Mouse (Mus musculus) liver, embryonic 16.5 days (tissue): Measurements from ENCODE around the gene Atraid. TPM values are rescaled to one million over a fixed set of nuclear protein-coding genes. Genes with fewer than 3 reads are reported as not detected.
"Not testable (repeated sequence)": the region's sequence is repeated elsewhere in the genome, so short reads cannot be mapped to it uniquely, and the experiment has no call there.

Experiments
- ATAC-seq: fragments of 200-750 bp; cut with Nextera tagmentation; 2 replicates; pipeline ENCODE4 v1.8.0; 2017; ENCODE audit warnings: low read depth, mild to moderate bottlenecking, moderate number of reproducible peaks, moderate library complexity
- H3K27ac ChIP-seq: fragments of 300-500 bp; sonication (generic); 2 replicates; pipeline ENCODE4 v1.5.1; 2014; ENCODE audit warnings: mild to moderate bottlenecking, low read length
- H3K27me3 ChIP-seq: fragments of 300-500 bp; sonication (generic); 2 replicates; pipeline ENCODE4 v1.6.1; 2014; ENCODE audit warnings: low read depth, low read length, mixed read lengths; ENCODE audit not compliant: control insufficient read depth, insufficient read depth
- H3K36me3 ChIP-seq: fragments of 300-500 bp; sonication (generic); 2 replicates; pipeline ENCODE4 v1.6.1; 2014; ENCODE audit warnings: mild to moderate bottlenecking; ENCODE audit not compliant: control insufficient read depth, insufficient read depth
- H3K4me1 ChIP-seq: fragments of 300-500 bp; sonication (generic); 2 replicates; pipeline ENCODE4 v1.6.1; 2014; ENCODE audit warnings: low read depth, low read length, mixed read lengths; ENCODE audit not compliant: control insufficient read depth
- H3K4me2 ChIP-seq: fragments of 300-500 bp; sonication (generic); 2 replicates; pipeline ENCODE4 v1.6.1; 2014; ENCODE audit warnings: low read depth, low read length, mixed read lengths
- H3K4me3 ChIP-seq: fragments of 300-500 bp; sonication (generic); 2 replicates; pipeline ENCODE4 v1.5.1; 2014; ENCODE audit warnings: low read depth, mild to moderate bottlenecking, low read length
- H3K9ac ChIP-seq: fragments of 300-500 bp; sonication (generic); 2 replicates; pipeline ENCODE4 v1.6.1; 2014; ENCODE audit warnings: low read depth, low read length
- H3K9me3 ChIP-seq: fragments of 300-500 bp; sonication (generic); replicated peaks from 2 replicates; pipeline ENCODE4 v1.6.1; 2016; ENCODE audit warnings: low read length; ENCODE audit not compliant: control insufficient read depth
- WGBS: fragments of 180-500 bp; shearing (Covaris S2); extraction: QIAGEN DNeasy Blood & Tissue Kit; methylation state at CpG from one replicate; pipeline ENCODE4 v1.1.7; 2014; ENCODE audit not compliant: insufficient replicate concordance; 5-methylcytosine and 5-hydroxymethylcytosine counted together
- polyA plus RNA-seq: library from polyadenylated mRNA; unstranded; fragments of >200 nt; fragmentation: Nextera tagmentation; extraction: Ambion mirVana; gene quantifications from 2 replicates; pipeline ENCODE4 v1.2.1, GENCODE M21; 2015

Gene Atraid
- 63.8 and 67.9 TPM in 2 replicates for polyA plus RNA-seq

- Histone ChIP-seq H3K4me3 (peak within 1 kb of the TSS; percentile 92), H3K27me3 (no peaks in the 10 kb centered on the region), H3K36me3 (no peaks in the 10 kb centered on the region), H3K9ac (peak within 1 kb of the TSS; percentile 92), H3K27ac (peak within 1 kb of the TSS; percentile 93), H3K9me3 (no peaks in the 10 kb centered on the region), H3K4me1 (peaks cover 15% of the 10 kb centered on the region), H3K4me2 (peak within 1 kb of the TSS; percentile 96)
- under 1% methylated on average over 73 of the region's 73 CpGs for WGBS
- ATAC-seq = peak; percentile 95
Measured at GRCm38 (mm10) chr5:31047848-31048762, at the start of gene Atraid. Gene Atraid (plus strand): TSS chr5:31048312.

GRCm38 (mm10) chr5:30999324-30999723 is 48.8 kb upstream of the Atraid start:
- Histone ChIP-seq H3K4me1 (no peaks in the 10 kb centered on the region), H3K4me3 (no peak overlapping the region), H3K27me3 (no peaks in the 10 kb centered on the region), H3K36me3 (no peaks in the 10 kb centered on the region), H3K27ac (no peak overlapping the region), H3K4me2 (no peak overlapping the region), H3K9ac (no peak overlapping the region), H3K9me3 (no peaks in the 10 kb centered on the region)
- no peak for ATAC-seq
- WGBS = 69% methylated on average over 5 of the region's 5 CpGs

GRCm38 (mm10) chr5:31000122-31000521 is 48.0 kb upstream of the Atraid start:
- H3K4me1 ChIP-seq = no peaks in the 10 kb centered on the region
- H3K9me3 ChIP-seq = no peaks in the 10 kb centered on the region
- no peaks in the 10 kb centered on the region for H3K27me3 ChIP-seq
- whole genome bisulfite sequencing = 54% methylated on average over 7 of the region's 7 CpGs
- no peak overlapping the region for H3K4me2 ChIP-seq
- H3K27ac ChIP-seq = no peak overlapping the region
- no peaks in the 10 kb centered on the region for H3K36me3 ChIP-seq
- ATAC-seq = no peak
- no peak overlapping the region for H3K4me3 ChIP-seq
- no peak overlapping the region for H3K9ac ChIP-seq

GRCm38 (mm10) chr5:31000993-31001392 is 47.1 kb upstream of the Atraid start:
- no peak for ATAC-seq

GRCm38 (mm10) chr5:31001560-31001959 is 46.6 kb upstream of the Atraid start:
- Histone ChIP-seq H3K4me3 (no peak overlapping the region), H3K9ac (no peak overlapping the region), H3K4me2 (no peak overlapping the region), H3K27me3 (no peaks in the 10 kb centered on the region), H3K9me3 (no peaks in the 10 kb centered on the region), H3K4me1 (no peaks in the 10 kb centered on the region), H3K36me3 (no peaks in the 10 kb centered on the region), H3K27ac (no peak overlapping the region)
- 67% methylated on average over 4 of the region's 4 CpGs for WGBS
- no peak for ATAC-seq

More at GRCm38 (mm10) chr5:31000993-31001392, 47.1 kb upstream of the Atraid start:
- no peaks in the 10 kb centered on the region for H3K36me3 ChIP-seq
- 68% methylated on average over 2 of the region's 2 CpGs for WGBS
- no peak overlapping the region for H3K27ac ChIP-seq
- H3K4me1 ChIP-seq = no peaks in the 10 kb centered on the region
- H3K9me3 ChIP-seq = no peaks in the 10 kb centered on the region
- no peak overlapping the region for H3K9ac ChIP-seq
- no peak overlapping the region for H3K4me2 ChIP-seq
- no peaks in the 10 kb centered on the region for H3K27me3 ChIP-seq
- no peak overlapping the region for H3K4me3 ChIP-seq

- WGBS = 6% methylated on average over 5 of the region's 5 CpGs
- Histone ChIP-seq H3K4me2 (no peak overlapping the region), H3K9me3 (no peaks in the 10 kb centered on the region), H3K36me3 (no peaks in the 10 kb centered on the region), H3K9ac (no peak overlapping the region), H3K27ac (no peak overlapping the region), H3K27me3 (no peaks in the 10 kb centered on the region), H3K4me1 (no peaks in the 10 kb centered on the region), H3K4me3 (no peak overlapping the region)
- peak; percentile 9; the same call in 1 of the 2 replicates for ATAC-seq
Measured at GRCm38 (mm10) chr5:31004184-31004583, 43.9 kb upstream of the Atraid start.

- Histone ChIP-seq H3K9me3 (no peaks in the 10 kb centered on the region), H3K4me1 (no peaks in the 10 kb centered on the region; the same call in 1 of the 2 replicates), H3K36me3 (no peaks in the 10 kb centered on the region), H3K27me3 (no peaks in the 10 kb centered on the region), H3K27ac (no peak overlapping the region), H3K9ac (no peak overlapping the region), H3K4me2 (no peak overlapping the region), H3K4me3 (no peak overlapping the region)
- no peak for ATAC-seq
- WGBS = 38% methylated on average over 3 of the region's 3 CpGs
Measured at GRCm38 (mm10) chr5:31012737-31013136, 35.4 kb upstream of the Atraid start.

- no peak for ATAC-seq
- Histone ChIP-seq H3K36me3 (no peaks in the 10 kb centered on the region), H3K4me3 (no peak overlapping the region), H3K27ac (no peak overlapping the region), H3K27me3 (no peaks in the 10 kb centered on the region), H3K9ac (no peak overlapping the region), H3K4me1 (no peaks in the 10 kb centered on the region; the same call in 1 of the 2 replicates), H3K4me2 (no peak overlapping the region), H3K9me3 (no peaks in the 10 kb centered on the region)
- 37% methylated on average over 2 of the region's 2 CpGs for WGBS
Measured at GRCm38 (mm10) chr5:31015913-31016312, 32.2 kb upstream of the Atraid start.

GRCm38 (mm10) chr5:31021790-31022189 is 26.3 kb upstream of the Atraid start:
- H3K9me3 ChIP-seq, ATAC-seq, H3K4me2 ChIP-seq, H3K4me1 ChIP-seq, H3K27ac ChIP-seq, H3K9ac ChIP-seq, H3K36me3 ChIP-seq, H3K27me3 ChIP-seq, H3K4me3 ChIP-seq: not testable (repeated sequence)
- WGBS = 68% methylated on average over 4 of the region's 5 CpGs
